Mouse (Mus musculus) liver, postnatal 0 days (tissue): ENCODE measurements around the gene Ms4a10. TPM values are rescaled to one million over a fixed set of nuclear protein-coding genes. Genes with fewer than 3 reads are reported as not detected.

Source experiments
- ATAC-seq: fragments of 200-750 bp; cut with Nextera tagmentation; 2 replicates; pipeline ENCODE4 v1.8.0; 2017; ENCODE audit warnings: mild to moderate bottlenecking, moderate library complexity
- DNase-seq: peaks from one replicate; pipeline ENCODE4 v3.0.0-alpha.2; 2016
- H3K27ac ChIP-seq: fragments of 300-500 bp; sonication (generic); 2 replicates; pipeline ENCODE4 v1.5.1; 2014; ENCODE audit warnings: antibody characterized with exemption, moderate library complexity, mild to moderate bottlenecking, low read depth
- H3K27me3 ChIP-seq: fragments of 300-500 bp; sonication (generic); 2 replicates; pipeline ENCODE4 v1.6.1; 2014; ENCODE audit warnings: low read length, control low read depth, mixed read lengths; ENCODE audit not compliant: insufficient read depth
- H3K36me3 ChIP-seq: fragments of 300-500 bp; sonication (generic); replicated peaks from 2 replicates; pipeline ENCODE4 v1.6.1; 2014; ENCODE audit warnings: mild to moderate bottlenecking, control low read depth, low read length, moderate library complexity, mixed read lengths; ENCODE audit not compliant: insufficient read depth
- H3K4me1 ChIP-seq: fragments of 300-500 bp; sonication (generic); 2 replicates; pipeline ENCODE4 v1.6.1; 2014; ENCODE audit warnings: antibody characterized with exemption, mild to moderate bottlenecking, control low read depth; ENCODE audit not compliant: insufficient read depth
- H3K4me2 ChIP-seq: fragments of 300-500 bp; sonication (generic); 2 replicates; pipeline ENCODE4 v1.6.1; 2014; ENCODE audit warnings: low read depth, mild to moderate bottlenecking, low read length, moderate library complexity, mixed read lengths
- H3K4me3 ChIP-seq: fragments of 300-500 bp; sonication (generic); 2 replicates; pipeline ENCODE4 v1.5.1; 2014; ENCODE audit warnings: low read depth, low read length
- H3K9ac ChIP-seq: fragments of 300-500 bp; sonication (generic); replicated peaks from 2 replicates; pipeline ENCODE4 v1.6.1; 2014; ENCODE audit warnings: mild to moderate bottlenecking, moderate library complexity
- H3K9me3 ChIP-seq: fragments of 300-500 bp; sonication (generic); 2 replicates; pipeline ENCODE4 v1.6.1; 2016; ENCODE audit warnings: mild to moderate bottlenecking, control low read depth, low read length, mixed read lengths
- CTCF ChIP-seq: sonication (generic); IDR thresholded peaks from 2 replicates; pipeline ENCODE4 v1.5.1; 2016; ENCODE audit warnings: antibody characterized with exemption, low read depth
- EP300 ChIP-seq: IDR thresholded peaks from 2 replicates; pipeline ENCODE4 v1.6.1; 2016; ENCODE audit warnings: antibody characterized with exemption, low read depth, mild to moderate bottlenecking
- WGBS: fragments of 180-500 bp; shearing (Covaris S2); extraction: QIAGEN DNeasy Blood & Tissue Kit; methylation state at CpG from one replicate; pipeline ENCODE4 v1.1.7; 2014; ENCODE audit not compliant: insufficient replicate concordance; 5-methylcytosine and 5-hydroxymethylcytosine counted together
- polyA plus RNA-seq: library from polyadenylated mRNA; unstranded; fragments of >200 nt; fragmentation: Nextera tagmentation; extraction: Ambion mirVana; gene quantifications from 2 replicates; pipeline ENCODE4 v1.2.1, GENCODE M21; 2015

Ms4a10 gene
- polyA plus RNA-seq, 1 experiment from 2014 or later, result not detected

GRCm38 (mm10) chr19:10940801-10941457 is 33.5 kb downstream of the Ms4a10 start:
- Histone ChIP-seq H3K4me3 (peak overlapping the region; percentile 22; the same call in 1 of the 2 replicates), H3K27ac (no peak overlapping the region), H3K27me3 (0 out of 2 replicates have a peak, but pooled peaks cover 3% of the 10 kb centered on the region), H3K4me1 (peaks cover 12% of the 10 kb centered on the region), H3K9ac (no peak overlapping the region), H3K4me2 (peak overlapping the region; percentile 65), H3K36me3 (peaks cover 34% of the 10 kb centered on the region), H3K9me3 (no peaks in the 10 kb centered on the region)
- TF ChIP-seq EP300 (no peak), CTCF (no peak)
- 25% methylated on average over 40 of the region's 40 CpGs for WGBS
- ATAC-seq (peak; percentile 53), DNase-seq (no peak)

- Histone ChIP-seq H3K36me3 (peaks cover 34% of the 10 kb centered on the region), H3K4me3 (peak overlapping the region; percentile 22; the same call in 1 of the 2 replicates), H3K4me1 (peaks cover 12% of the 10 kb centered on the region), H3K27me3 (0 out of 2 replicates have a peak, but pooled peaks cover 3% of the 10 kb centered on the region), H3K9ac (no peak overlapping the region), H3K9me3 (no peaks in the 10 kb centered on the region), H3K27ac (no peak overlapping the region), H3K4me2 (peak overlapping the region; percentile 65)
- DNase-seq, result peak; percentile 85
- peak; percentile 86 for TF ChIP-seq CTCF
- no peak for TF ChIP-seq EP300
- ATAC-seq, result peak; percentile 77
- WGBS, result 25% methylated on average over 37 of the region's 37 CpGs
Measured at GRCm38 (mm10) chr19:10940097-10940800, 34.2 kb downstream of the Ms4a10 start.

- H3K27me3 ChIP-seq, result 0 out of 2 replicates have a peak, but pooled peaks cover 3% of the 10 kb centered on the region
- no peak overlapping the region for H3K27ac ChIP-seq
- no peak overlapping the region for H3K9ac ChIP-seq
- peaks cover 12% of the 10 kb centered on the region for H3K4me1 ChIP-seq
- TF ChIP-seq CTCF (no peak), EP300 (no peak)
- no peak overlapping the region for H3K4me3 ChIP-seq
- no peak overlapping the region for H3K4me2 ChIP-seq
- peaks cover 21% of the 10 kb centered on the region for H3K36me3 ChIP-seq
- DNase-seq (no peak), ATAC-seq (no peak)
- WGBS, result 34% methylated on average over 3 of the region's 3 CpGs
- no peaks in the 10 kb centered on the region for H3K9me3 ChIP-seq
Measured at GRCm38 (mm10) chr19:10938771-10939170, 35.7 kb downstream of the Ms4a10 start.

GRCm38 (mm10) chr19:10937110-10937563 is 37.3 kb downstream of the Ms4a10 start, which contains the start of gene Ptgdr2:
Gene Ptgdr2 (plus strand): TSS chr19:10937160.
- no peak within 1 kb of the TSS for H3K4me3 ChIP-seq
- 29% methylated on average over 5 of the region's 5 CpGs for WGBS
- 0 out of 2 replicates have a peak, but pooled peaks cover 3% of the 10 kb centered on the region for H3K27me3 ChIP-seq
- no peak within 1 kb of the TSS for H3K9ac ChIP-seq
- no peaks in the 10 kb centered on the region for H3K9me3 ChIP-seq
- peaks cover 5% of the 10 kb centered on the region for H3K36me3 ChIP-seq
- ATAC-seq (peak; percentile 49), DNase-seq (no peak)
- peaks cover 12% of the 10 kb centered on the region for H3K4me1 ChIP-seq
- TF ChIP-seq EP300 (peak; percentile 20; the same call in 1 of the 2 replicates), CTCF (no peak)
- no peak within 1 kb of the TSS for H3K4me2 ChIP-seq
- H3K27ac ChIP-seq, result no peak within 1 kb of the TSS

- TF ChIP-seq EP300 (no peak), CTCF (peak; percentile 33; the same call in 1 of the 2 replicates)
- H3K9me3 ChIP-seq, result no peaks in the 10 kb centered on the region
- H3K4me1 ChIP-seq, result peaks cover 11% of the 10 kb centered on the region
- H3K27ac ChIP-seq, result no peak overlapping the region
- no peak overlapping the region for H3K4me3 ChIP-seq
- 0 out of 2 replicates have a peak, but pooled peaks cover 3% of the 10 kb centered on the region for H3K27me3 ChIP-seq
- ATAC-seq, result no peak
- no peaks in the 10 kb centered on the region for H3K36me3 ChIP-seq
- no peak for DNase-seq
- H3K9ac ChIP-seq, result no peak overlapping the region
- no peak overlapping the region for H3K4me2 ChIP-seq
- WGBS, result 85% methylated on average over 5 of the region's 5 CpGs
Measured at GRCm38 (mm10) chr19:10936077-10936476, 38.4 kb downstream of the Ms4a10 start.

- WGBS, result 48% methylated on average over 5 of the region's 5 CpGs
- Histone ChIP-seq H3K36me3 (no peaks in the 10 kb centered on the region), H3K27me3 (0 out of 2 replicates have a peak, but pooled peaks cover 3% of the 10 kb centered on the region), H3K4me2 (no peak overlapping the region), H3K9ac (no peak overlapping the region), H3K4me1 (peaks cover under 1% of the 10 kb centered on the region; the same call in 1 of the 2 replicates), H3K27ac (no peak overlapping the region), H3K9me3 (no peaks in the 10 kb centered on the region), H3K4me3 (no peak overlapping the region)
- DNase-seq (no peak), ATAC-seq (no peak)
- TF ChIP-seq EP300 (no peak), CTCF (no peak)
Measured at GRCm38 (mm10) chr19:10935029-10935428, 39.4 kb downstream of the Ms4a10 start.
